Mouse (Mus musculus) heart, postnatal 14 days (tissue): ENCODE measurements at regions not wholly inside any gene's neighbourhood (a gene's known extent, or its start where the extent isn't known, plus 50 kb on each side); places are given as distances from the start of the nearest gene placed in this dataset.

Experiments
- DNase-seq, 2 experiments: peaks; one replicate each; pipeline ENCODE4 v3.0.0; 2021 to 2022
- intact Hi-C: fragments of 180-260 bp; cut with DNase I; formaldehyde crosslinking; loops from one replicate; pipeline ENCODE4 v1.15.1; 2025

- DNase-seq = no peak
- intact Hi-C loops = no loop called here
Observed at GRCm38 (mm10) chr12:106477040-106477665, 467.1 kb downstream of the Vrk1 start.

DNA sequence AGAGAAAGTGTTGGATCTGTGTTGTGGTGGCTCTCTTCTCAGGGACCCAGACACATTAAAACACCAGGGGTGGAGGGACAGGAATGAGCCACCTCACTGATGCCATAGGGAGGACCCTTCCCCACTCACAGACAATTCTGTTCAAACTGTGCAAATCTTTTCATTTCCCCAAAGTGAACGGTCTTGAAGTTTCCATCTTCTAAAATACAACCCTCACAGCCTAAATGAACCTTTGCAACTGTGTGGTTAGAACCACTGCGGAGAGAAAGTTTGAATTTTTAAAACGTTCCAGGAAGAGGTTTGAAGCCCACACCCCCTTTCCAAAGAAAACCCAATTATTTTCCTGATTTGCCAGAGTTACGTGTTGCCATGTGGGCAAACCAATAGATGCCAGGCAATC, 467.7 kb downstream of the Vrk1 start:
- no peak for DNase-seq
- intact Hi-C loops = no loop called here

DNA sequence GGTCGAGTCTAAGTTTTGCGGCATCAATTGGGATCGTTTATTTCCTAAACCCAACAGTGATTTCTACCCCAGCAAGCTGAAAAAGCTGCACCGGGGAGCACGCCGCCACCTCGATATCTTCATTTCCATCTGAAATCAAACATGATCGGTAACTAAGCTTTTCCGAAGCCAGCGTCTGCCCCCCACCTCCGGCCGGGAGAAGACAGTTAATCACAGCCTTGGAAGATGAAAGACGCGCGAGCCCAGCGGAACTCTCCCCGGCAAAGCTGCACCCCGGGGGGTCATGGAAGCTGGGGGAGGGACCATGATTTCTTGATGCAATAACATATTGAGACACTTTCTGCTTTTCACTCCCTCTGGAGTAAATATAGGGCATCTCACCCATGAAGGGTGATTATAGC, 468.4 kb downstream of the Vrk1 start:
- intact Hi-C loops = no loop called here
- DNase-seq = no peak

DNA sequence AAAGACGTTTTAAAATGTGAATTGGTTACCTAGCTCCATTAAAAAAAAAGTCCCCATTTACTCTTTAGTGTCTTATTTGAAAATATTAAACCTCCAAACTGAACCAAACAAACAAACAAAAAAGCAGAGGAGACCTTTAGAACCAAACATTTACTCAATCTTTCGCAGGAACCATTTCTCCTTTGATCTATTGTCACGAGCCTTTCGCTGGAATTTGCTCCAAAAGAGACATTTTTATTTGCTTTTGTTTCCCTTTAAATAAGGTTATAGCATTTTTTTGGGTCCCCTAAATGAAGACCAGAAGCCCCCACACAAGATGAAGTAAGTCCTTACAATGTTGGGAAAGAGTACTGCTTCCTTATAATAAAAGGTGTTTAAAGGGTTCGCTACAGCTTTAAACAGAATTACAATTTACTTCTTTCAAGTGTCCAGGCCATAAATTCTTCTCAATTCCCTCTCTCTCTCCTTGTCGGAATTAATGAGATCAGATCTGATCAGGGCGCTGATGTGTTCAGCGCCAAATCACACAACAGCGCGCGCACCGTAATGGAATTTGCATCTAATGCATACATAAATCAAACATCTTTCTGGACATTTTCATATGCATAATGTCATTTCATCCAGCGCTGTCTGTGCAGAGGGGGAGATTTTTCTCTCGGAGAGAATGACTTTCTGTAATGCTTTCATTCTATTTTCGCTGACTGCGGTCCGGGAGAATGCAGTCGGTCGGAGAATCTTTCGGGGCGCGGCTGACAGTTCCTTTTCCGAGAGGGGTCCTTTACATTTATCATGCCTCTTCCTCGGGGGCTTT, 469.2 kb downstream of the Vrk1 start:
- DNase-seq = no peak
- intact Hi-C loops = no loop called here

DNA sequence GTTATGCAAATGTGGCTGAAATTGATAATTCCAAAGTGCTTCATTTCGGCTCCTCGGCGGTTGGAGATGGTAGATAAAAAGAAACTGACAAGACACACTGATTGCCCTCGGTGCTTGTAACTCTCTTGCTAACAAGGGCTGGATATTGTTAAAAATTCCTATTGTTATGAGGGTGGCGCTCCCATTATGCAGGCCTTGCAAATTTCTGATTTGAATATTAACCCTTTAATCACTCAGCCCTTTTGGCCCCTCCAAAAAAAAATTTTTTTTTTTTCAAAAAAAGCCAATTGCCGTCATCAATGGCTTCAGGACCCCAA, 469.8 kb downstream of the Vrk1 start:
- intact Hi-C loops = no loop called here
- DNase-seq = no peak

DNA sequence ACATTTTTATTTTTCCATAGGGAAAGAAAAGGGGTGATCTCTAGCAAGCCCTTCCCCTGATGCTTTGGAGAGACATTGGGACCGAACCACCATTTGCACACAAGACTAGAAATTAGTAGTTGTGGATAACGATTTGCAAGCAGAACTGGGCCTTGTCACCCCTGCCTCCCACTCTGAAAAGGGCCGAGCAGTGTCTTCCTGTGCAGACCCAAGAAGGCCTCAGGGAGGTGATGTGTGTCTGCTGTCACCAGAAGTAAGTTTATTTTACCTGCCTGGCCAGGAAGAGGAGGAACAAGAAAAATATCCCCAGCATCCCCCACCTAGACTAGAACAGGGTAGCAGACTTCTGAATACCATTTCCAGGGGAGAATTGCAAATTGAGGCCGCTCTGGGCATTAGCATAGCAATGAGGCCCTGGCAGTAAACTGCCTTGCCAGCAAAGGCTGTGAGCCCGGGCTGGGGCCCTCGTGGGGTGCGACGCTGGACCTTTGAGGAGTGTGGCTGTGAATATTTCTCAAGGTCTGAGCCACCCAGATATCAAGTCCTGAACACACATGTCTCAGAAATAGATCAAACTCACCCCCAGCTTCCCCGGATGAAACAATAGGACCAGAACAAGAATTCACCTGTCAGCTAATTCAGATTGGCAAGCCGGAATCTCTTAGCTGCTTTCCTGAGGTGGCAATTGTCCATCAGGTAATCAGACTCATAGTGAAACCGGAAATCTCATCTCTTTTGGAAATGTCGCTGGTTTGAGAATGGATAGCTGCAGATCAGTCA, 470.4 kb downstream of the Vrk1 start:
- intact Hi-C loops = no loop called here
- DNase-seq = no peak

GRCm38 (mm10) chr12:106501622-106502327, 491.7 kb downstream of the Vrk1 start:
- DNase-seq = no peak

DNA sequence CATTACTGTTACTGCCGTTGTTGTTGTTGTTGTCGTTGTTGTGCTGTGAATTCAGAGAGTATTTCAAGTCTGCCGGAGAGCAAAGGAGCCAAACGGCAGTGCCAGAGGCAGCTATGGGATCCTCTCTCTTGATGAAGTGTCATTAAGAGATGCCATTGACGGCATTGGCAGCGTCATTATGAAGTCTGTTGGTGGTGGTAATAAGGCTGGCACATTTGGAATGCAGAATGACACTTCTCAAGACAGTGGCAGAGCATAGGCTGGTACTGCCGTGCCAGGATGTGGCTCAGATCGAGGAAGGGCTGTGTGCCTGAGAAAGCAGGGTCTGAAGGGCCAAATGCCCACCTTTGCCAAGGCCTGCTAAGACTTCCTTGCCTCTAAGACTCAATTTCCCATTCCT, 494.3 kb downstream of the Vrk1 start:
- no peak for DNase-seq
- intact Hi-C loops = no loop called here

More at GRCm38 (mm10) chr12:106501622-106502327, 491.7 kb downstream of the Vrk1 start:
- intact Hi-C loops = no loop called here

GRCm38 (mm10) chr12:106514057-106514456, 504.0 kb downstream of the Vrk1 start:
- DNase-seq = no peak
- intact Hi-C loops = no loop called here

DNA sequence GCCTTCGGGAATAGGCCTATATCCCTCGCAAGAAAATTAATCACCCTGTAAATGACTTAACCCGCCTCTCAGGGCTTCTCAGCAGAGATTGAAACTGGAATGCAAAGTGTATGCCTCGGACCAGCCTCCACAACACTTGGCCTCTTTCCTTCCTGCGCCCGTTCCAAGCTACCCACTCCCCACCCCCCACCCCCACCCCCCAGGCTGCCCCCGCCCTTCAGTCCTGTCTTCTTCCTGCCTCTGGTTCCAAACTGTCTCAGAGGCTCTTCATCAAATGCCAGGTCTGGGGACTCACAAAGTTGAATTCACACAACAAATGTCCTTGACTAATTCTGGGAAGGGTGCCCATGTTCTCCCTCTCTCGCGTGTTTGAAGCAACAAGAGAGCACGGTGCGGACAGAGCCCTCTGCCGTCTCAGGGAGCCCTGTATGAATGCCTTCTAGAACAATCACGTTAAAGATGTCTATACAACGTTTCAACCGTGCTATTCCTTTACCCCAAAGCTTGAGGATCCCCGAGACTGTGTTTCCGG, 505.3 kb downstream of the Vrk1 start:
- intact Hi-C loops = no loop called here
- no peak for DNase-seq

DNA sequence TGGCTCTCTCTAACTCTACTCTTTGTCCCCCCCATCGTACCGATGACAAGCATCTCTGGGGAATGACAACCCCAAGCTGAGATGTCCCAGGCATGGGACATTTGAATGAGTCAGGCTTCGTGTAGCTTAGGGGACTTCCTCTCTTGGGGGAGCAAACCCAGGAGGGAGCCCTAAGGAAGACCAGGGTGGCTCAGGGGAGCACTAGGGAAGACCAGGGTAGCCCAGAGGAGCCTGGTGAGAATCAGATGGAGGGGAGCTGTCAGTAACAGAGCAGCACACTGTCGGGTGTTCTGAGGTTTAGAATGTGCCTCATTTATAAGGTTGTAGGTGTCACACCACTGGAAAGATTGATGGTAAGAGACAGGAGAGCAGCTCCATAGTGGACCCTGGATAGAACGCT, 509.1 kb downstream of the Vrk1 start:
- no peak for DNase-seq
- intact Hi-C loops = no loop called here

GRCm38 (mm10) chr12:106524411-106524810, 514.4 kb downstream of the Vrk1 start:
- intact Hi-C loops = no loop called here

GRCm38 (mm10) chr12:106527116-106527515, 517.1 kb downstream of the Vrk1 start:
- DNase-seq = no peak
- intact Hi-C loops = no loop called here

More at GRCm38 (mm10) chr12:106524411-106524810, 514.4 kb downstream of the Vrk1 start:
- no peak for DNase-seq

GRCm38 (mm10) chr12:106527699-106528434, 517.8 kb downstream of the Vrk1 start:
- intact Hi-C loops = no loop called here
- no peak for DNase-seq

- no peak for DNase-seq
- intact Hi-C loops = no loop called here
Observed at GRCm38 (mm10) chr12:106528521-106528920, 518.5 kb downstream of the Vrk1 start.

DNA sequence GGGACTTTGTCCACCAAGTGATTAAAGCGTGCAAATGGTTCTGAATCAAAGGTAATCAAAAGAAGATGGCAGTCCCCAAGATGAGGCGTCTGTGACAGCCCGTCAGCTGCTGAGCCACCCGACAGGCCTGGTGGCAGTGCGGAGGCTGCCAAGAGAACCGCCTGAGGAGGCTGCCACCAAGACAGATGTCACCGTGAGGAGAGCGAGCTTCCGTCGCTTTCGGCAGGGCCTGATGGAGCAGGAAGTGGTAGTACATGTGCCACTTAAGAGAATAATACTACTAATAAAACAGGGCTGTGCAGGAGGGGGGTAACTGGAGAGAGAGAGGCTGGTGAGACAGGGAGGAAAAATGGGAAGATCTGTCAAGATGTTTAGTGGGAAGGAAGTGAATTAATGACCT, 519.1 kb downstream of the Vrk1 start:
- DNase-seq = no peak
- intact Hi-C loops = no loop called here

DNA sequence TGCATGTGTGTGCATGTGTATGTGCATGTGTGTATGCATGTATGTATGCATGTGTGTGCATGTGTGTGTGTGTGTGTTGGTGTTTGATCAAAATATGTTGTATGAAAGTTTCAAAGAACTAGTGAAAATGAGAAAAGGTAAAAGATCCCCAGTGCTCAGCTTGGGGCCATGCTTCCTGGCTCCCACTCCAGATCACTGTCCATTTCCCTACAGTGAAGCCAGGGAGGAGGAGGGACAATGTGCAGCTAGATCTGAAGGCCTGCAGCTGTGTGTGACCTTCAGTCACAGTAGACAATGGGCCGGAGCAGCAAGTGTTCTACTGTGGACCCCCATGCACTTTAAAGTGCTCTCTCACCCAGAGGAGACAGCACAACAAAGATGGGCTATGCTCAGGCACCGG, 525.1 kb downstream of the Vrk1 start:
- intact Hi-C loops = no loop called here
- DNase-seq = no peak

DNA sequence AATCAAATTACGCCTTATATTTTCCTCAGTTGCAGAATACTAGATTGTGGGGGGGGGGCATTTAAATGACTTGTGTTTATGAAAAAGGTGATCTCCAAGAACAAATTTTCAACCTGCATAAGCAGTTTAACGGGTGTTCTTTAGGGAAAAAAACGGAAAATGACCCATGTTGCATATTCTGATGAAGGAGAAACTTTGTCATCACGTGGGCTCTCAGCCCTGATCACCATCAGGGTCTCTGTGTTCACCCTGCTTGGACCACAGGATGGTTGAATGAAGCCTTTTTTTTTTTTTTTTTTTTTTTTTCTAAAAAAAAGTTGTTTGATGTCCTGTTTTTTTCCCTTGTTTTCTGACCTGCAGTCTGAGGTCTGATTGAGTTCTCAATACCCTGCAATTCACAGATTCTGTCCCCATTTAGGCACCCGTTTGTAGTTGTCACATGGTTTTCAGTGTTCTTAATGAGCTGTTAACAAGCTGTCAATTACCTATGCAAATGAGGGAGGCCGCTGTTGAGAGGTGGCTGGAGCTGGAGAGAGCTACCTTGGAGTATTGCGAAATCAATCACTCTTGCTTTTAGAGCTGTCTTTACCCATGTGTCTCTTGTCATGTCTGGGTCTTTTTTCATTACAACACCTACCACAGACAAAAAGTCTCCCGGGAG, 525.7 kb downstream of the Vrk1 start:
- intact Hi-C loops = no loop called here
- no peak for DNase-seq

DNA sequence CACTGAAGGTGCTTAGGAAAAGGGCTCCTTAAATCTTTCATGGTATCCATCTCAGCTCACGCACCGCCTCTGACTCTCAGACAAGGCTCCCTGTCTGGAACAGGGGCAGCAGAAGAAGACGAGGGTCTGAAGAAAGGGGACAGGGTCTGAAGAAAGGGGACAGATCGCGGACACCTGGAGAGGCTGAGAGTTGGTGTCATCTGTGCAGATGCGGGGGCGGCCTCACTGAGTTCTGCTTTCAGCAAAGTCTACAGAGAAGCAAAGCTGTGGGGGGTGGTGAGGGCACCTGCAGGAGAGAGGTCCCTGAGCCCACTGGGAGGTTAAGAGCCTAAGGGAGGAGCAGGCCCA, 526.2 kb downstream of the Vrk1 start:
- intact Hi-C loops = no loop called here
- DNase-seq = no peak

GRCm38 (mm10) chr12:106540003-106540402, 530.0 kb downstream of the Vrk1 start:
- intact Hi-C loops = no loop called here
- no peak for DNase-seq
